Mouse (Mus musculus) midbrain, embryonic 16.5 days (tissue): ENCODE results near the gene Pink1. TPM values are rescaled to one million over a fixed set of nuclear protein-coding genes. Genes with fewer than 3 reads are reported as not detected.

Experiments
- ATAC-seq: fragments of 200-750 bp; cut with Nextera tagmentation; 2 replicates; pipeline ENCODE4 v1.8.0; 2017; ENCODE audit warnings: moderate TSS enrichment
- H3K27ac ChIP-seq: fragments of 300-500 bp; sonication (generic); 2 replicates; pipeline ENCODE4 v1.5.1; 2014; ENCODE audit warnings: mild to moderate bottlenecking, low read length, mixed read lengths
- H3K27me3 ChIP-seq: fragments of 300-500 bp; sonication (generic); 2 replicates; pipeline ENCODE4 v1.6.1; 2014; ENCODE audit warnings: low read depth, low read length, mixed read lengths; ENCODE audit not compliant: control insufficient read depth, insufficient read depth
- H3K36me3 ChIP-seq: fragments of 300-500 bp; sonication (generic); 2 replicates; pipeline ENCODE4 v1.6.1; 2014; ENCODE audit warnings: mild to moderate bottlenecking, low read length, moderate library complexity, mixed read lengths; ENCODE audit not compliant: control insufficient read depth, insufficient read depth
- H3K4me1 ChIP-seq: fragments of 300-500 bp; sonication (generic); 2 replicates; pipeline ENCODE4 v1.6.1; 2014; ENCODE audit warnings: mild to moderate bottlenecking, low read length, mixed read lengths; ENCODE audit not compliant: control insufficient read depth, insufficient read depth
- H3K4me2 ChIP-seq: fragments of 300-500 bp; sonication (generic); 2 replicates; pipeline ENCODE4 v1.6.1; 2014; ENCODE audit warnings: mild to moderate bottlenecking, low read length, mixed read lengths
- H3K4me3 ChIP-seq: fragments of 300-500 bp; sonication (generic); 2 replicates; pipeline ENCODE4 v1.5.1; 2014; ENCODE audit warnings: low read depth, mild to moderate bottlenecking, low read length, moderate library complexity, mixed read lengths
- H3K9ac ChIP-seq: fragments of 300-500 bp; sonication (generic); 2 replicates; pipeline ENCODE4 v1.6.1; 2014; ENCODE audit warnings: low read depth, low read length, mixed read lengths
- H3K9me3 ChIP-seq: fragments of 300-500 bp; sonication (generic); replicated peaks from 2 replicates; pipeline ENCODE4 v1.6.1; 2014; ENCODE audit warnings: mild to moderate bottlenecking, low read length, mixed read lengths; ENCODE audit not compliant: control insufficient read depth, poor library complexity, severe bottlenecking
- WGBS: fragments of 180-500 bp; shearing (Covaris S2); extraction: QIAGEN DNeasy Blood & Tissue Kit; methylation state at CpG from one replicate; pipeline ENCODE4 v1.1.7; 2014; 5-methylcytosine and 5-hydroxymethylcytosine counted together
- polyA plus RNA-seq: library from polyadenylated mRNA; unstranded; fragments of >200 nt; fragmentation: Nextera tagmentation; extraction: Ambion mirVana; gene quantifications from 2 replicates; pipeline ENCODE4 v1.2.1, GENCODE M21; 2015

Pink1 gene
- polyA plus RNA-seq, 1 experiment from 2014 or later: 103 TPM

DNA sequence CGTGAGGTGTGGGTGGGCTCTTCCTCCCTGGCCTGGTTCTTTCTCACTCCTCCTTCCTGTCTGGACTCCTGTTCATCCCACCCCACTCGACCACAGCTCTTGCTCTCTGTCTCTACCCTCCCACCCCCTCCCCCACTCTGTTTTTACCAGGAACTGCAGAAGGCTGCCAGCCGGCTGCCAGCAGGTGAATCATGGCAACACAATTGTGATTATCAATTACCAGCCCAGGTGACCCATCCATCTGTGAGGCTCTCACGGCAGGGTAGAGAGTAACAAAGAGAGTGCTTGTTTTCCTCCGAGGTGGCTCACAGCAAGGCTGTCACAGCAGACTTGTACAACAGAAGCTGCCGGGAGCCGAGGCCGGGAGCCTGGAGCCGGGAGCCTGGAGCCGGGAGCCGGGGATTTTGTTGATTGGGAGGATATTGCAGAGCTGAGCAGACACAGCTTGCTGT is 35.3 kb upstream of the Pink1 start:
- no peak for ATAC-seq
- Histone ChIP-seq H3K4me1 (peaks cover 6% of the 10 kb centered on the region; the same call in 1 of the 2 replicates), H3K36me3 (no peaks in the 10 kb centered on the region), H3K4me2 (peak overlapping the region; percentile 37), H3K9ac (peak overlapping the region; percentile 39; the same call in 1 of the 2 replicates), H3K4me3 (0 out of 2 replicates have a peak overlapping the region, but pooled peaks have one; percentile 2), H3K27me3 (0 out of 2 replicates have a peak, but pooled peaks cover 1% of the 10 kb centered on the region), H3K9me3 (no peaks in the 10 kb centered on the region), H3K27ac (peak overlapping the region; percentile 59)
- 8% methylated on average over 11 of the region's 11 CpGs for WGBS

DNA sequence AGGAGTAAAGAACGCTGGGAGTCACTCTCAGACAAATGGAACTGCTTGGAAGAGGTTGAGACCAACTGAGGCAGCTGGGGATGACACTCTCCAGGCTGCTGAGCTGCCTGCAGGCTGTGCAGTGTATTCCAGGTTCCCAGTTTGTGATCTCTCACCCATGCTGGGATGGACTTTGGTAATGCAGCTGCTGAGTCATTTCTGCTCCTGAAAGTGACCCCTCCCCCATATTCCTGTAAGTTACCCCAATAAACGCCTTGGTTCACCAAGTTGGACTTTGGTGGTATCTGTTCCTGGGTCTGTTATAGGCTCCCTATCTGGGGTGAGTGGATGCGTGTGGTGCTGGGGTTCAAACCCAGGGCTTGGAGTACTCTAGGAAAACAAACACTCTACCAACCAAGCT is 32.1 kb upstream of the Pink1 start:
- no peak for ATAC-seq
- no peaks in the 10 kb centered on the region for H3K36me3 ChIP-seq
- 76% methylated on average over 3 of the region's 3 CpGs for WGBS

GRCm38 (mm10) chr4:138356551-138356950 is 30.4 kb upstream of the Pink1 start:
- no peak overlapping the region for H3K27ac ChIP-seq
- H3K9ac ChIP-seq: no peak overlapping the region
- no peaks in the 10 kb centered on the region for H3K9me3 ChIP-seq
- no peaks in the 10 kb centered on the region for H3K36me3 ChIP-seq
- no peak overlapping the region for H3K4me2 ChIP-seq
- no peaks in the 10 kb centered on the region for H3K27me3 ChIP-seq
- ATAC-seq: no peak
- no peak overlapping the region for H3K4me3 ChIP-seq
- 93% methylated on average over 12 of the region's 12 CpGs for WGBS
- peaks cover 3% of the 10 kb centered on the region; the same call in 1 of the 2 replicates for H3K4me1 ChIP-seq

More for the DNA sequence above, 32.1 kb upstream of the Pink1 start:
- H3K4me2 ChIP-seq: no peak overlapping the region
- no peak overlapping the region for H3K9ac ChIP-seq
- peaks cover 6% of the 10 kb centered on the region; the same call in 1 of the 2 replicates for H3K4me1 ChIP-seq
- no peak overlapping the region for H3K27ac ChIP-seq
- no peaks in the 10 kb centered on the region for H3K9me3 ChIP-seq
- H3K4me3 ChIP-seq: no peak overlapping the region
- no peaks in the 10 kb centered on the region for H3K27me3 ChIP-seq

- no peaks in the 10 kb centered on the region for H3K4me1 ChIP-seq
- no peak overlapping the region for H3K4me2 ChIP-seq
- 86% methylated on average over 8 of the region's 8 CpGs for WGBS
- H3K9me3 ChIP-seq: no peaks in the 10 kb centered on the region
- H3K27ac ChIP-seq: no peak overlapping the region
- H3K27me3 ChIP-seq: no peaks in the 10 kb centered on the region
- no peak overlapping the region for H3K9ac ChIP-seq
- ATAC-seq: no peak
- no peaks in the 10 kb centered on the region for H3K36me3 ChIP-seq
- no peak overlapping the region for H3K4me3 ChIP-seq
These were observed 30.0 kb upstream of the Pink1 start for GRCm38 (mm10) chr4:138356141-138356540.

DNA sequence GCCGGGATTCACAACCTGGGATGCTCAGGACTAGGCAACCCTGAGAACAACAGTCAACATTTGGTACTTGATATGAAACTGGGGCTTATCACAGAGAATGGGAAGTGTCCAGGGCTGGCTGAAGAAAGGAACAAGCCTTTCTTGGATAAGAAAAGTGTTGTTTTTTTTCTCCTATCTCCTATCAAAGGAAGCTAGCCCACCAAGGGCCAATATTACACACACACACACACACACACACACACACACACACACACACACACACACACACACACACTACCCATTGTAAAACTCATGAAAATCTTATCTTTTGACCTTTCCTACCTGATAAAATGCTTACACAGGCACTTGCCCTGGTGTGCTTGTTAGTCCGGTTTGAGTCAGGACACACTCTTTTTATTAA is 29.4 kb upstream of the Pink1 start:
- Histone ChIP-seq H3K27ac (no peak overlapping the region), H3K4me1 (no peaks in the 10 kb centered on the region), H3K4me3 (no peak overlapping the region), H3K9me3 (no peaks in the 10 kb centered on the region), H3K9ac (no peak overlapping the region), H3K27me3 (no peaks in the 10 kb centered on the region), H3K4me2 (no peak overlapping the region), H3K36me3 (no peaks in the 10 kb centered on the region)
- ATAC-seq: no peak
- WGBS: 98% methylated on average over 2 of the region's 2 CpGs

DNA sequence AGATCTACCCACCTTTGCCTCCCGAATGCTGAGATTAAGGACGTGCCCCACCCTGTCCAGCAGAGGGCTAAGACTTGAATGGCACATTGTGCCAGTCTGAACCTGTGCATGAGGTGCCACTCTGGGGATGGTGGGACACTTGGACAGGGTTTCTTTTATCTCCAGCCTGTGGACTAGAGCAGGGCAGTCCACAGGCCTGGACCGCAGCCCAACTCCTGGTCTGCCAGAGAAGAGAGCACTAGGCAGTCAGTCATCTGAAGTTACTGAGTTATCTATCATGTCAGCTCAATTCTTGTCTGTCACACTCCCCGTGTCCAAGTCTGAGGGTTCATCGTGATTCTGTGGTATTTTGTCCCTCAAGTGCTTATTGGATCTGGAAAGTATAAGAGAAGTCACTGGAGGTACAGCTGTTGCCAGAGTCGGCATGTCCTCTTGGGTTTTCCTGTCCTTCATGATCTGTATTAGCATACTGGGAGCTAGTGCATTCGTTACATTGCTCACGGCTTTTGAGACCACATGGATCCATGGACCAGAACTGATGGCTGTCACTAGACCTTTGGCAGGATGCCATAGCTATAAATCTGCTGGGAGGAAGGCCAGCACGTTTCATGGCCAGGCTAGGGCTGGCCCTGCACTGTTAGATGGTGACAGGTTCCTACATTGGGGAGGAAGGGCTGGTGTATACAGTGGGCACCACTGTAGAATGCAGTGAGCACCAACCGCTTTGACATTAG is 27.5 kb upstream of the Pink1 start:
- H3K4me1 ChIP-seq: no peaks in the 10 kb centered on the region
- no peaks in the 10 kb centered on the region for H3K27me3 ChIP-seq
- no peak overlapping the region for H3K9ac ChIP-seq
- H3K9me3 ChIP-seq: no peaks in the 10 kb centered on the region
- no peak overlapping the region for H3K4me3 ChIP-seq
- ATAC-seq: no peak
- 71% methylated on average over 10 of the region's 10 CpGs for WGBS
- H3K27ac ChIP-seq: no peak overlapping the region
- H3K36me3 ChIP-seq: no peaks in the 10 kb centered on the region
- H3K4me2 ChIP-seq: no peak overlapping the region

DNA sequence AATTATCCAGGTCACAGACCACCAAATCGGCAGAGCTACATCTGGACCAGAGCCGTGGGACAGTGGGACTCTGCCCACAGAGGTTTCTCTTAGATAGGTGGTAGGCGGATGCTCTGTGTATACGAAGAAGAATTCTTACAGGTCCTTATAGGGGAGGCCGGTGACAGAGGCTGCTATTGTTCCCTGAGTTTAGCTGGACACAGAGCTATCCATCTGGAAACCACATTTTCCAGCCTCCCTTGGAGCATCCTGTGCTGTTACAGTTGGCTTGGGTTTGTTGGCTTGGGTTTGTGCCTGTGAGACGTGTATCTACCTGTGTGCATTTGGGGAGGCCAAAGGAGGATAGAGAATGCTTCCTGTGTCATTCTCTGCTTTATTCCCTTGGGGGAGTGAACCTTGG is 26.6 kb upstream of the Pink1 start:
- ATAC-seq: no peak
- 85% methylated on average over 6 of the region's 6 CpGs for WGBS
- H3K9me3 ChIP-seq: no peaks in the 10 kb centered on the region

GRCm38 (mm10) chr4:138351821-138352220 is 25.7 kb upstream of the Pink1 start:
- ATAC-seq: no peak
- H3K9me3 ChIP-seq: no peaks in the 10 kb centered on the region
- no peak overlapping the region for H3K27ac ChIP-seq
- 87% methylated on average over 5 of the region's 5 CpGs for WGBS
- no peak overlapping the region for H3K9ac ChIP-seq
- no peaks in the 10 kb centered on the region for H3K27me3 ChIP-seq
- H3K4me2 ChIP-seq: no peak overlapping the region
- H3K4me3 ChIP-seq: no peak overlapping the region
- H3K36me3 ChIP-seq: no peaks in the 10 kb centered on the region
- no peaks in the 10 kb centered on the region for H3K4me1 ChIP-seq

More for the DNA sequence above, 26.6 kb upstream of the Pink1 start:
- Histone ChIP-seq H3K9ac (no peak overlapping the region), H3K27me3 (no peaks in the 10 kb centered on the region), H3K4me2 (no peak overlapping the region), H3K36me3 (no peaks in the 10 kb centered on the region), H3K4me3 (no peak overlapping the region), H3K4me1 (no peaks in the 10 kb centered on the region), H3K27ac (no peak overlapping the region)

DNA sequence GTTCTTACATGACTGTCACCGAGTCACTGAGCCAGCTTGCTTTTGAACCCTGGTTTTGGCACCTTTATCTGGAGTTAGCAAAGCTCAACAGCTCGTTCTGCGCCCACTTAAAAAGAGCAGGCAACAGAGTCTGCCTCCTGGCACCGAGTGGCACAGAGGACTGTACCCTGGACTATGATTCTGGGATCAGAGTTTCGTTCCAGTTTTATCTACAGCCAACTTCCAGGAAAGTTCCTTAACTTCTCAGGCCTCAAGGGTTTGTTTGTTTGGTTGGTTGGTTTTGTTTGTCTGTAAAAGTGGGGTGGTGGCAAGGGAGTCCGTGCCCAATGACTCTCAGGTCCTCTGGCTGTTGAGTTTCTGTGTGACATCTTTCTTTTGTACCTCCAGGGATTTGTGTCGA is 22.6 kb upstream of the Pink1 start:
- no peak overlapping the region for H3K27ac ChIP-seq
- no peak overlapping the region for H3K4me2 ChIP-seq
- no peak overlapping the region for H3K4me3 ChIP-seq
- no peak overlapping the region for H3K9ac ChIP-seq
- no peaks in the 10 kb centered on the region for H3K9me3 ChIP-seq
- H3K27me3 ChIP-seq: no peaks in the 10 kb centered on the region
- no peaks in the 10 kb centered on the region for H3K4me1 ChIP-seq
- no peak for ATAC-seq
- 77% methylated on average over 7 of the region's 7 CpGs for WGBS
- no peaks in the 10 kb centered on the region for H3K36me3 ChIP-seq
